Mouse (Mus musculus) stomach, postnatal 0 days (tissue): ENCODE measurements around the gene Slc31a2.

ENCODE experiments used
- CTCF ChIP-seq: IDR thresholded peaks from 2 replicates; pipeline ENCODE4 v1.5.1; 2016; ENCODE audit warnings: antibody characterized with exemption, low read depth, mild to moderate bottlenecking, moderate library complexity
- EP300 ChIP-seq: optimal IDR thresholded peaks from 2 replicates; pipeline ENCODE3; 2016; ENCODE audit warnings: antibody characterized with exemption

DNA sequence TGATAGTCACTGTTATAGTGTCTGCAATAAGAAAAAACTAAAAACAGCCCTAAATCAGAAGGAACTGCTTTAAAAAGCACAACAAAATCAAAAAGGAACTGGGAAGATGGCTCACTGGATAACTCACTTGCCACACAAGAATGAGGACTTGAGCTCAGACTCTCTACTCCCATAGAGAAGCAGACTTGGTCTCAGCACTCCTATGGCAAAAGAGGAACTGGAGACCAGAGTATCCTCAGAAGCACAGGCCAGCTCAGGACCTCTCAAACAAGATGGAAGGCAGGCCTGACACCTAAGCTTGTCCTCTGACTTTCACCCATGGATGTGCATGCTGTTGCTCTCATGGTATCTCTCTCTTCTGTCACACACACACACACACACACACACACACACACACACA, 46.0 kb downstream of the Slc31a2 start:
- TF ChIP-seq CTCF, result no peak
- TF ChIP-seq EP300, result no peak
